Mouse (Mus musculus) bone marrow, adult 2 months (tissue): ENCODE data around the gene Ehd1.

Experiments
- CTCF ChIP-seq: fragments of 200-500 bp; IDR thresholded peaks from 2 replicates; pipeline ENCODE4 v1.5.1; 2011; ENCODE audit warnings: low read length, control low read depth; ENCODE audit not compliant: control insufficient read depth, insufficient read depth
- POLR2A ChIP-seq: fragments of 200-500 bp; IDR thresholded peaks from 2 replicates; pipeline ENCODE4 v1.6.1; 2011; ENCODE audit warnings: low read depth, mild to moderate bottlenecking, control low read depth, low read length, borderline replicate concordance; ENCODE audit not compliant: control insufficient read depth

- TF ChIP-seq POLR2A (peak; percentile 35; the same call in 1 of the 2 replicates), CTCF (no peak)
These were observed 58.3 kb downstream of the Ehd1 start, which contains the start of gene Men1 for GRCm38 (mm10) chr19:6334673-6335457.
